Mouse (Mus musculus) naive thymus-derived CD4-positive, alpha-beta T cell, adult 2 months (primary cell): ENCODE data around the gene Gm7029.
"Not testable (repeated sequence)": the region's sequence is repeated elsewhere in the genome, so short reads cannot be mapped to it uniquely, and the experiment has no call there.

Experiments used
- DNase-seq: peaks from one replicate; pipeline ENCODE4 v3.0.0-alpha.2; 2011; ENCODE audit warnings: low read depth

Gm7029 gene

DNA sequence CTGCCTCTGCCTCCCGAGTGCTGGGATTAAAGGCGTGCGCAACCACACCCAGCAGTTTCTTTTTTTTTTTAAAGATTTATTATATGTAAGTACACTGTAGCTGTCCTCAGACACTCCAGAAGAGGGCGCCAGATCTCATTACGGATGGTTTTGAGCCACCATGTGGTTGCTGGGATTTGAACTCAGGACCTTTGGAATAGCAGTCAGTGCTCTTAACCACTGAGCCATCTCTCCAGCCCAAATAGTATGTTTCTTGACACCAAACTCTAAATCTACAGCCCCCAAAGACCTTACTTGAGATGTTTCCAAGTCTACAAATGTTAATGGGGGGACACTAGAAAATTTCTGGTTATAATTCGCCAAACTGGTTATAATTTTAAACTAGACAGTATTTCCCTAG, 18.3 kb downstream of the Gm7029 start:
- DNase-seq = not testable (repeated sequence)

DNA sequence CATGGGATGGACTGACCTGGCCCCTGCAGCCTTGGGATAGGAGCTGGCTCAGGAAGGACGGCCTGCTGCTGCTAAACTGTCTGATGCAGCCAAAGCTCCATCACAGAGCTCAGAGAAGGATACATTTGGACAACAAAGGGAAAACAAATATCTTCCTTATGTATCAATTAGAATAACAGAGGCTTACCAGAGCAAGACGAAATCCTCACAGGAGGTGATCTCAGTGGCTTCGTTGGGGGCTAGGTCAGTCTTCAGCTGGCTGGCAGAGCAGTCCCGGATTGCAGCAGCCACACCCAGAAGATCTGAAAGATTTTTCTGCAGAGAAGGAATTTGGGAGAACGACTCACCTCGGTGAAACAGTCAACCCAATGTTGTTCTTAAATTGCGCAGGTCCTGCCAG, 18.8 kb downstream of the Gm7029 start:
- DNase-seq = no peak

DNA sequence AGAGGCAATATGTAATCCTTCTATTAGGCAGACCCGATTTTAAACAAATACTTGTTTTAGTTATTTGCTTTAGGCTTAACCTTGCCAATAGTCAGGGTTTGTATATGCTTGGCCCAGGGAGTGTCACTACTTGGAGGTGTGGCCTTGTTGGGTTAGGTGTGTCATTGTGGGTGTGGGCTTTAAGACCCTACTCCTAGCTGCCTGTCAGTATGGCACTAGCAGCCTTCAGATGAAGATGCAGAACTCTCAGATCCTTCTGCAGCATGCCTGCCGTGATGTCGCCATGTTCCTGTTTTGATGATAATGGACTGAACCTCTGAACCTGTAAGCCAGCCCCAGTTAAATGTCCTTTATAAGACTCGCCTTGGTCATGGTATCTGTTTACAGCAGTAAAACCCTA, 19.4 kb downstream of the Gm7029 start:
- not testable (repeated sequence) for DNase-seq

DNA sequence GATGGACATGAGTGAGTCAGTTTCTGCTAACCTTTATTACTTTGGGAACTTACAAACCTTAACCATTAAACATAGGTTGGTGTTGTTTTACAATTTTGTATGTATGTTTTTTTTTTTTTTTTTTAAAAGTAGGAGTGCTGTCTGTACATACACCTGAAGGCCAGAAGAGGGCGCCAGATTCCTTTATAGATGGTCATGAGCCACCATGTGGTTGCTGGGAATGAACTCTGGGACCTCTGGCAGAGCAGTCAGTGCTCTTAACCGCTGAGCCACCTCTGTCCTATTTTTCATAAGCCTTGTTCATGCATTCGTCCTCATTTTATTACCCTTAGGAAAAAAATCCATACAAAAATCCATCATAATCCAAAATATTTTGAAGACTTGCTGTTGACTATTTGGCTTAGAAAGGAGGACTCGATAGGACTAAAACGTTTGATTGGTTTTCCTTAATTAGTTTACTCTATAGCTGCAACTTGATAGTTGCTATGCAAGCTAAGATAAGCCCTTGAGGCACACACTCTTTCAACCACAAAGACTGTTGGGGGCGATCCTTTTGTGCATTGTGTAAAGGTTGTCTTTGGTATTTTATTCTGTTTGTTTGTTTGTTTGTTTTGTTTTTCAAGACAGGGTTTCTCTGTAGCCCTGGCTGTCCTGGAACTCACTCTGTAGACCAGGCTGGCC, 23.6 kb downstream of the Gm7029 start:
- peak; percentile 90 for DNase-seq

DNA sequence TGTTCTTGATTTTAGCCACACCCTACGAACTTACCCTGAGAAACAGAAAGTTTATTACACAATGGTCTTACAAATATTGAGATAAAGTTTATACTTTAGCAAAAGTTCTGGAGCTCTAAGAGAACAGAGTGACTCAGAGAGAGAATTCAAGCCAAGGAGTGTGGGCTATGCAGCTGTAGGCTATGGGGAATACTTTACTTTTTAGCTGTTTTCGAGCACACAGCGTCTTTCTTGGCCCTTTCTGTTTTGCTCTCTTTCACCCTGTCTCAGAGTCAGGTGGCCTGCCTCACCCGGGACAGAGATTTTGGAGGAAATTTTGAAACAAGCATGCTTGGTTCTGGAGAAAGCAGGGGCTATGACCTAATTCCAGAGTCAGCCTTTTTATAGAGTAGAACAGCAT, 24.6 kb downstream of the Gm7029 start:
- DNase-seq = not testable (repeated sequence)

DNA sequence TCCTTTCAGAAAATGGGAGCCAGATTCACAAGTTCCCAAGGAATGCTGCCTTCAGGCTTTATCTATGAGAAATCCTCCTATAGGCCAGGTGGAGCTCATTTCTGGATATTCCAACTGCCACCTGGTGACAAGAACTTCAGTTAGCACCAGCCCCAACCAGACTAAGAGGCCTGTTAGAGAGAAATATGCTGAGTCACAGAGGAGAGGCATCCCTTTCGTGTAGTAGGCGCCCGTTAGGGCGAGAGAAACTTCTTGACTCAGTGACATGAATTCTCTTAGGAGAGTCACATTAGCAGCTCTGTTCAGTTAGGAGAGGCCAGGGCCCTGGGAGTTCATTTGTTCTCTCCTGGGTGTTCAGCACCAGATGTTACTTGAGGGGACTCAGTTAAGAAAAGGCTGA, 26.0 kb downstream of the Gm7029 start:
- DNase-seq = no peak

DNA sequence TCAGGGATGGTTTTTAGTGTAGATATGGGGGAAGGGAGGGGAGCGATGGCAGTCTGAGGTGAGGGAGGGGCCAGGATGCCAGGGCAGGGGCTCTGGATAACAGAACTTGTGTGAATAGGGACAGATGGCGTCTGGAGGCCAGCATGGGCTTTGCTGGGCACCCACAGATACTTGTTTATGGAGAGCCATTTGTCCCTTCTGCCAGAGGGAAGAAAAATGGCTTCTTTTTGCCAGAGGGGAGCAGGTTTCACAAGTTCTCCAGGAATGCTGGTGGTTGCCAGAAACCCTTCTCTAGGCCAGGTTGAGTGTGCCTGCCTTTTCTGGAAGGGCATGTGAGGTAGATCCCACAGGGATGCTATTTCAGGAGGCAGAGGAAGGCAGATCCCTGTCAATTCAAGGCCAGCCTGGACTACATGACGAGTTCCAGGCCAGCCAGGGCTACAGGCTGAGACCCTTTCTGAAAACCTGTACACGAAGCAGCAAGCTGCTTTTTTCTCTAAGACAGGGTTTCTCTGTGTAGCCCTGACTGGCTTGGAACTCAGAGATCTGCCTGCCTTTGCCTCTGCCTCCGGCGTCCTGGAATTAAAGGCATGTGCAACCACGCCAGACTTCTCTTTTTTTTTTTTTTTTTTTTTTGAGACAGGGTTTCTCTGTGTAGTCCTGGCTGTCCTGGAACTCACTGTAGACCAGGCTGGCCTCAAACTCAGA, 26.8 kb downstream of the Gm7029 start:
- DNase-seq = no peak

DNA sequence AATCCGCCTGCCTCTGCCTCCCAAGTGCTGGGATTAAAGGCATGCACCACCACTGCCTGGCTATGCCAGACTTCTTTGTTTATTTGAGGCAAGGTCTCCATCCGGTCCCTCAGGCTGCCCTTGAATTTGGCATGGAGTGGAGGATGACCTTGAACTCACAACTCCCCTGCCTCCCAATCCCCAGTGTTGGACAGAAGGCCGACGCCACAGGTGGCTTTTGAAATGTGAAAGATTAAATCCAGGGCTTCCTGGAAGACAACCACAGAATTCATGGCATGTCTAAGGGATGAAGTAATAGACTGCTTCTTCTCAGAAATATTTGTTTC, 27.3 kb downstream of the Gm7029 start:
- no peak for DNase-seq

DNA sequence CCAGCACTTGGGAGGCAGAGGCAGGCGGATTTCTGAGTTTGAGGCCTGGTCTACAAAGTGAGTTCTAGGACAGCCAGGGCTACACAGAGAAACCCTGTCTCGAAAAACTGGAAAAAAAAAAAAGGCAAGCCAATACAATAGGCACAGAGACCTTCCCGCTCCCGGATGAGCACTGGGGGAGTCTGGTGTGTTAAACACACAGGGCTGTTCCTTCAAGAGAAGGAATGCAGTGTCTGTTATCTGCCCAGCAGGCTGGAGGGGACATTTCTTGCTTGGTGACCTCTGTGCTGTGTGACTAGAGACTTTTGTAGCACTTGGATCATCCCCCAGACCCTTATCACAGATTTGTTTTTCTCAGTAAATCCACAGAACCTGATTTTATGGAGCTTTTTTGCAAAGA, 28.0 kb downstream of the Gm7029 start:
- no peak for DNase-seq

DNA sequence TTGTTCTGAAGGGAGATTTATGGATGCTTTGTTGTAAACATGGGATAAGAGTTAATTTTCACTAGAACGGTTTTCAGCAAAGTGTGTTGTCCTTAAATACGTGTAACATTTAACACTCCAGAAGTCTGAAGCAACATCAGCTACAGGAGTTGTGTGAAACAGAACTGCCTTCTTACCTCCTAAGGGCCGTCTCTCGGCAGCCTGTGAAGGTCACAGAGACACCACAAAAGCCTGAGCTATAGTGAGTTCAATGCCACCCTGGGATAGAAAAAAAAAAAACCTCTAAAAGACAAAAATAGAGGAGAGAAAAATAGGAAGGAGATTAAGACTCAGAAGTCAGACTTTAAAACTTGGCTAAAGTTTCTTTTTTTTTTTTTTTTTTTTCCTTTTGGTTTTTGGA, 28.4 kb downstream of the Gm7029 start:
- peak; percentile 42 for DNase-seq

DNA sequence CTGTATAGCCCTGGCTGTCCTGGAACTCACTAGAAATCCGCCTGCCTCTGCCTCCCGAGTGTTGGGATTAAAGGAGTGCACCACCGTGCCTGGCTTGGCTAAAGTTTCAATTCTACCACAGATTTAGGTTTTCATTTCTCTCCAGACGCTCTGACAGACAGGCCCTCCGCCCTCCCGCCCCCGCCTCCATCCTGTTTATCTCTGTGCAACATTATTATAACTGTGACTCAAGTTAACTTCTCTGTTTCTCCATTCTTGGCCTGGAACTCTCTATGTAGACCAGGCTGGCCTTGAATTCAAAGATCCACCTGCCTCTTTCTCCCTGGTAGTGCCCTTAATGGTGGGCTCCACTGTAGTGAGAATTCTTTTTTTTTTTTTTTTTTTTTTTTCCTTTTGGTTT, 28.9 kb downstream of the Gm7029 start:
- peak; percentile 66 for DNase-seq

DNA sequence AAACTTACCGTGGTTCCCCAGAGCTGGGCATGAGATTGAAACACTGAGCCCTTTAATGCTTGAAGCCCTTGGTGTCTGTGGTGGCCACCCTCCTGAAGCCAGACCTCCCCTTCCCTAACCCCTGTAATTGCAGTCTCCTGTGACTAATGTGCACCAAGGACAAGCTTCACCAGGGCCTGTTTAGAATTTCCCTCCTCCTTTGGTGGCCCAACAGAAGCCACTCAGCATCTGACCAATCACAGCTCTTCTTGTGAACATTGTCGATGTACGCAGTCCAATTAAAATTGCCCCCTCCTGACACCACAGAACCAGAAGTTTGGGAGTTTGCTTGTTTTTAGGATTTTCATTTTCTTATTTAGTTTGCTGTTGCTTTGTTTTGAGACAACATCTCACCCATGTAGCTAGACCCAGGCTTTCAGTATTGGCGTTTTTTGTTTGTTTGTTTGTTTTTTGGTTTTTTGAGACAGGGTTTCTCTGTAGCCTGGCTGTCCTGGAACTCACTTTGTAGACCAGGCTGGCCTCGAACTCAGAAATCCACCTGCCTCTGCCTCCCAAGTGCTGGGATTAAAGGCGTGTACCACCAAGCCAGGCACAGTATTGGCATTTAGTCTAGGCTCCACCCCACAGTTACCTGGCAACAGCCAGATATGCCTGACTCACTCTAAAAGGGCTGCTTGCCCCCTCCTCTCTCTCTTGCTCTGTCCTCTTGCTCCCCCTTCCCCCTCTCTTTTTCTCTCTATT, 30.4 kb downstream of the Gm7029 start:
- DNase-seq = not testable (repeated sequence)

DNA sequence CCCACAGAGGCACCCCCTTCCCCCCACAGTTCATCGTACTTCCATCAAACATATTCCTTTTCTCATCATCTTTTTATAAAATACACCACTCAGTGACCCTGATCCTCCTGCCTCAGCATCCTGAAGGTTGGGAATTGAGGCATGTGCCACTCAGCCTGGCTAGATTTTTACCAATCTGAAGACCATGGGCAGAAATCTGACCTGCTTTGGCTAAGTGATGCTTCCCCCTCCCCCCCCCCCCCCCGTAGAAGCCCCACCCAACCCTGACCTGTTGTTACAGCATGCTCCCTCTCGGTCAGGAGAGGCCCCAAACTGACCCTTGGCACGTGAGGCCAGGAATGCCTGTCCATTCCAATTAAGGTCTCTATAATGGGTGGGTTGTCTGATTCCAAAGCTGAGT, 31.2 kb downstream of the Gm7029 start, which contains the start of gene Platr17:
Platr17 (plus strand) TSS at position 301 of the 400 bp plus-strand sequence.
- DNase-seq = not testable (repeated sequence)

DNA sequence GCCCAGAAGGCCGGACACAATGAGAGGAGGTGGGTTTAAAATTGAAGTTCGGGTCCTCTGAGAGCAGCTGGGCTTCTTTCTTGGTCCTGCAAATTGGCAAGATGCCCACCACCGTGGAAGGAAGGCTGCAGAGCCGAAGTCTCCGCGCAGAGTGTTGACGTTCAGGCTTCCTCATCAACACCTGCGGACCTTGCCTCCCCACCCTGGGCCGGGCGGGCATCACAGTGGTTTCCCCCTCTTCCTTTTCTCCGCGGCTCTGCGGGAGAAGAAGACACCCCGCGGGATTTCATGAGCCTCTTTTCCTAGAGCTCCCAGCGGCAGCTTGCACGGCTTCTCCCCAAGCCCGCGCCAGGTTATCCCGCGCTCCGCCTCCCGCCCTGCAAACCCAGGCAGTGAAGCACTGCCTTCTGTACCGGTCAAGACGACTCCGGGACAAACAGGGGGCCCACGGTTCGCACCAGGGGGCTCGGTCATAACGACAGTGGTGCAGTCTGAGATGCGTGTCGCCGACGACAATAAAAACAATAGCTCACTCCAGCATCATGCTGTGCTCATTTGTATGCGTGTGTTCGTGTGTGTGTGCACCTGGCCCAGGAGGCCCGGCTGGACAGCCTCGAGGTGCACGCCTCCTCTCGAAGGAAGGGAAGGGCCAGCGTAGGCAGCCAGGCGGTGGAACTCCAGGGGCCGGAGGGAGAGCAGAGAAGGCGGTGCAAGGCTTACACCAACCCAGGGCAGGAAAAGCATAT, 34.9 kb downstream of the Gm7029 start:
- DNase-seq = peak; percentile 45

DNA sequence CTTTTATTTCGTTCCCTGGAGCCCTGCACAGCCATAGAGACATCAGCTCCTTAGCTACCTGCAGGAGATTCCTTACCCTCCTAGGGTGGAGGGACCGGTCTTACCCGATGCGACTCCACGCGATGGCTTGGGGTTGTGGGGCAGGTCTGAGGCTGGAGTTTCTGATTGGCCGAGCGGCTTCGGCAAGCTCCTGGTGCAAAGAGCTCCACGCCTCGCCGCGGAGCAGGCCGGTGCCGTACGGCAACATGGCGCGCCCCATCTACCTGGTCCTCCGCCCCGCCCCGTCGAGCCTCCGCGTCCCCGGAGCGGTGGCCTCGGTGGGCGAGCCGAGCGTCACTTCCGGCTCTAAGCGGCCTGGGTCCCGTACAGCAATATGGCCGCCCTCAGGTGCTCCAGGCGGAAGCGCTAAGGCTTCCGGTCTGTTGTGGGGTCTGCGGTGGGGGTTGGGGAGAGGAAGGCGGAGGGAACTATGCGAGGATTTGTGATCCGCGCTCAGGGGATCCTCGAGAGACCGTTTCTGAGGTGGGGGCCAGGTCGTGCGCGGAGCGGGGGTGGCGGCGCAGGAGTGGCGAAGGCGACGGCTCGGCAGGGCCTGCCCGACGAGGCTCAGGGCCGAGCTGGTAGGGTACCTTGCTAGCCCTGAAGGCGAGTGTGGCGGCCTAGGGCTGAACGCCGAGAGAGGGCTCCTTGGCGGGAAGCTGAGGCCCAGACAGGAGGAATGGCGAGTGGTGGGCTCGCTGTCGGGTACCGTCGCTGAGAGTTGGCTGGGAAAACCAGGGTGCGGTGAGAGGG, 35.6 kb downstream of the Gm7029 start, which contains the start of gene Daxx:
Daxx (plus strand) TSS at position 338 of the 792 bp plus-strand sequence.
- peak; percentile 98 for DNase-seq

DNA sequence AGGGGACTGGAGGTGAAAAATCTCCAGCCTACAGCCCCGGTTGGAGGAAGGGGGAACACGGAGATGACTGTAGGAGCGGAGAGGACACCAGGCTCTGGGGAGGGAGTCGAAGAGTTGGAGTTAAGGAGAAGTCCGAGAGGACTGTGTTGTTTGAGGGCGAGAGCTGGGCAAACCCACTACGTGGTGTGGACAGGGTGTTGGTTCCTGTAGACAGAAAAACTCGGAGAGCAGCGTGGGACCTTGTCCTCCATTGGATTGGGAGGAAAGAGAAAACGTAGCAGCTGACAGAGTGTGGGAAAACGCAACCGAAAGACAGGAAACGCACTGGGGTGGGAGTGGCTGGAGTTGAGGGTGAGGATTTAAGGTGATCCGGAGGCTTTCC, 36.2 kb downstream of the Gm7029 start:
- DNase-seq = peak; percentile 65

DNA sequence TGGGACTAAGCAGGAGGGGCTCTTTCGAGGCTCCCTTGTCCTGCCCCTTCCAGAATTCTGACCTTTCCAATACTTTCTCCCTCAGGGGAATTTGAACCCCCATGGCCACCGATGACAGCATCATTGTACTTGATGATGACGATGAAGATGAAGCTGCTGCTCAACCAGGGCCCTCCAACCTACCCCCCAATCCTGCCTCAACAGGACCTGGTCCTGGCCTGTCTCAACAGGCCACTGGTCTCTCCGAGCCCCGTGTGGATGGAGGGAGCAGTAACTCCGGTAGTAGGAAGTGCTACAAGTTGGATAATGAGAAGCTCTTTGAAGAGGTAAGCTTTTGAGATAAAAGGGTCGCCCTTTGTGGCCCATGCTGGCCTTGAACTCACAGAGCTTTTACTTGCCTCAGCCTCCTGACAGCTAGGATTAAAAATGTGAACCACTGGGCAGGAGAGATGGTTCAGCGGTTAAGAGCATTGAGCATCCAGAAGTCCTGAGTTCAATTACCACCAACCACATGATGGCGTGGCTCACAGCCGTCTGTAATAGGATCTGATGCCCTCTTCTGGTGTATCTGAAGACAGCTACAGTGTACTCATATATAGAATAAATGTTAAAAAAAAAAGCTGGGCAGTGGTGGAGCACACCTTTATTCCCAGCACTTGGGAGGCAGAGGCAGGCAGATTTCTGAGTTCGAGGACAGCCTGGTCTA, 36.9 kb downstream of the Gm7029 start:
- DNase-seq = peak; percentile 71

DNA sequence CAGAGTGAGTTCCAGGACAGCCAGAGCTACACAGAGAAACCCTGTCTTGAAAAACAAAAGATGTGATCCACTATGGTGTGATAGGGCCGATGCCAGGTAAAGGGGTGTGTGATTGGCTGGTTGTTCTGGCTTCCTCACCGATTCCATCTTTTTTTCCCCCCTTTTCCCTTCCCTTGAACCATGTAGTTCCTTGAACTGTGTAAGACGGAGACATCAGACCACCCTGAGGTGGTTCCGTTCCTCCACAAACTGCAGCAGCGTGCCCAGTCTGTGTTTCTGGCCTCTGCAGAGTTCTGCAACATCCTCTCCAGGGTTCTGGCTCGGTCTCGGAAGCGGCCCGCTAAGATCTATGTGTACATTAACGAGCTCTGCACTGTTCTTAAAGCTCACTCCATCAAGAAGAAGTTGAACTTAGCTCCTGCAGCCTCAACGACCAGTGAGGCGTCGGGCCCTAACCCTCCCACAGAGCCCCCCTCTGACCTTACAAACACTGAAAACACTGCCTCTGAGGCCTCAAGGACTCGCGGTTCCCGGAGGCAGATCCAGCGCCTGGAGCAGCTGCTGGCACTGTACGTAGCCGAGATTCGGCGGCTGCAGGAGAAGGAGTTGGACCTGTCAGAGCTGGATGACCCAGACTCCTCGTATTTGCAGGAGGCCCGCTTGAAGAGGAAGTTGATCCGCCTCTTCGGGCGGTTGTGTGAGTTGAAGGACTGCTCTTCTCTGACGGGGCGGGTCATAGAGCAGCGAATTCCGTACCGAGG, 37.6 kb downstream of the Gm7029 start:
- no peak for DNase-seq

DNA sequence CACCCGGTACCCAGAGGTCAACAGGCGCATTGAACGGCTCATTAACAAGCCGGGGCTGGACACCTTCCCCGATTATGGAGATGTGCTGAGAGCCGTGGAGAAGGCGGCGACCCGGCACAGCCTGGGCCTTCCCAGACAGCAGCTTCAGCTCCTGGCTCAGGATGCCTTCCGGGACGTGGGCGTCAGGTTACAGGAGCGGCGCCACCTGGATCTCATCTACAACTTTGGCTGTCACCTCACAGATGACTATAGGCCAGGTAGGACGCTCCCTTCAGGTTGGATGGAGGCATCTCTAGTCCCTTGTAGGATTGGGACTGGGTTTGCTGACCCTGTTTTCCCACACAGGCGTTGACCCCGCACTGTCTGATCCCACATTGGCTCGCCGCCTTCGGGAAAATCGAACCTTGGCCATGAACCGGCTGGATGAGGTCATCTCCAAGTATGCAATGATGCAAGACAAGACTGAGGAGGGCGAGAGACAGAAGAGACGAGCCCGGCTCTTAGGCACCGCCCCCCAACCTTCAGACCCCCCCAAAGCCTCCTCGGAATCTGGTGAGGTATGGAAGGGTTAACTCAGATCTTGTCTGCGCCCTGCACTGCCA, 38.3 kb downstream of the Gm7029 start:
- DNase-seq = no peak

DNA sequence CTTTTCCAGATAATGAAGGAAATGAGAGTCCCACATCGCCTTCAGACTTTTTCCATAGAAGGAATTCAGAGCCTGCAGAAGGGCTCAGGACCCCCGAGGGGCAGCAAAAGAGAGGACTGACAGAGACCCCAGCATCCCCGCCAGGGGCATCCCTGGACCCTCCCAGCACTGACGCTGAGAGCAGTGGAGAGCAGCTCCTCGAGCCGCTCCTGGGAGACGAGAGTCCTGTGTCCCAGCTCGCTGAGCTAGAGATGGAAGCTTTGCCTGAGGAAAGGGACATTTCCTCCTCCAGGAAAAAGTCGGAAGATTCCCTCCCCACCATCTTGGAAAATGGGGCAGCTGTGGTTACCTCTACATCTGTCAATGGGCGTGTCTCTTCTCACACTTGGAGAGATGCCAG, 39.6 kb downstream of the Gm7029 start:
- DNase-seq = no peak
